Mouse (Mus musculus): ENCODE results near the gene Pdxdc1. TPM values are rescaled to one million over a fixed set of nuclear protein-coding genes. Genes with fewer than 3 reads are reported as not detected.
"Not testable (repeated sequence)": the region's sequence is repeated elsewhere in the genome, so short reads cannot be mapped to it uniquely, and the experiment has no call there.

Pdxdc1 gene
- polyA plus RNA-seq, 1 experiment from 2014 or later = 66.1 TPM

- Histone ChIP-seq H3K27ac (ENCODE audit: low read depth, low read length) (peak within 1 kb of the TSS; percentile 96), H3K4me2 (ENCODE audit: low read depth, low read length) (peak within 1 kb of the TSS; percentile 84), H3K27me3 (ENCODE audit: control insufficient read depth, insufficient read depth, low read length) (no peaks in the 10 kb centered on the region), H3K36me3 (ENCODE audit: control insufficient read depth, insufficient read depth, low read length) (peaks cover 5% of the 10 kb centered on the region), H3K9ac (replicated peaks; ENCODE audit: low read depth, low read length) (peak within 1 kb of the TSS; percentile 82), H3K4me3 (ENCODE audit: low read depth, low read length) (peak within 1 kb of the TSS; percentile 84), H3K9me3 (ENCODE audit: control insufficient read depth, low read length) (no peaks in the 10 kb centered on the region), H3K4me1 (ENCODE audit: control insufficient read depth, insufficient read depth, low read length) (peaks cover 11% of the 10 kb centered on the region)
- peak; percentile 96 for ATAC-seq (ENCODE audit: low read depth)
- under 1% methylated on average over 56 of the region's 58 CpGs for WGBS
These were observed 84.2 kb downstream of the Pdxdc1 start, which contains the start of gene Ntan1 for GRCm38 (mm10) chr16:13818560-13819393. TSS of gene Ntan1 (plus strand) at chr16:13818845.

- H3K9ac ChIP-seq (replicated peaks; ENCODE audit: low read depth, low read length) = no peak overlapping the region
- no peak overlapping the region for H3K4me3 ChIP-seq (ENCODE audit: low read depth, low read length)
- H3K36me3 ChIP-seq (ENCODE audit: control insufficient read depth, insufficient read depth, low read length) = peaks cover 56% of the 10 kb centered on the region
- 99% methylated on average over 3 of the region's 3 CpGs for WGBS
- no peak overlapping the region for H3K4me2 ChIP-seq (ENCODE audit: low read depth, low read length)
- H3K9me3 ChIP-seq (ENCODE audit: control insufficient read depth, low read length) = no peaks in the 10 kb centered on the region
- ATAC-seq (ENCODE audit: low read depth) = no peak
- no peaks in the 10 kb centered on the region for H3K4me1 ChIP-seq (ENCODE audit: control insufficient read depth, insufficient read depth, low read length)
- no peaks in the 10 kb centered on the region for H3K27me3 ChIP-seq (ENCODE audit: control insufficient read depth, insufficient read depth, low read length)
- H3K27ac ChIP-seq (ENCODE audit: low read depth, low read length) = no peak overlapping the region
These were observed 89.7 kb downstream of the Pdxdc1 start for GRCm38 (mm10) chr16:13813200-13813599.

- H3K9me3 ChIP-seq (ENCODE audit: control insufficient read depth, low read length) = no peaks in the 10 kb centered on the region
- no peak for ATAC-seq (ENCODE audit: low read depth)
- H3K27ac ChIP-seq (ENCODE audit: low read depth, low read length) = no peak overlapping the region
- H3K9ac ChIP-seq (replicated peaks; ENCODE audit: low read depth, low read length) = no peak overlapping the region
- peaks cover 63% of the 10 kb centered on the region for H3K36me3 ChIP-seq (ENCODE audit: control insufficient read depth, insufficient read depth, low read length)
- no peak overlapping the region for H3K4me2 ChIP-seq (ENCODE audit: low read depth, low read length)
- WGBS = 89% methylated on average over 6 of the region's 6 CpGs
- no peaks in the 10 kb centered on the region for H3K27me3 ChIP-seq (ENCODE audit: control insufficient read depth, insufficient read depth, low read length)
- no peaks in the 10 kb centered on the region for H3K4me1 ChIP-seq (ENCODE audit: control insufficient read depth, insufficient read depth, low read length)
- no peak overlapping the region for H3K4me3 ChIP-seq (ENCODE audit: low read depth, low read length)
These were observed 90.8 kb downstream of the Pdxdc1 start for GRCm38 (mm10) chr16:13812152-13812551.

- H3K27me3 ChIP-seq (ENCODE audit: control insufficient read depth, insufficient read depth, low read length) = no peaks in the 10 kb centered on the region
- H3K27ac ChIP-seq (ENCODE audit: low read depth, low read length) = no peak overlapping the region
- no peak for ATAC-seq (ENCODE audit: low read depth)
- H3K9me3 ChIP-seq (ENCODE audit: control insufficient read depth, low read length) = no peaks in the 10 kb centered on the region
- no peak overlapping the region for H3K9ac ChIP-seq (replicated peaks; ENCODE audit: low read depth, low read length)
- H3K4me3 ChIP-seq (ENCODE audit: low read depth, low read length) = no peak overlapping the region
- no peak overlapping the region for H3K4me2 ChIP-seq (ENCODE audit: low read depth, low read length)
- over 99% methylated on average over 7 of the region's 7 CpGs for WGBS
- H3K36me3 ChIP-seq (ENCODE audit: control insufficient read depth, insufficient read depth, low read length) = peaks cover 74% of the 10 kb centered on the region
- no peaks in the 10 kb centered on the region for H3K4me1 ChIP-seq (ENCODE audit: control insufficient read depth, insufficient read depth, low read length)
These were observed 94.5 kb downstream of the Pdxdc1 start for GRCm38 (mm10) chr16:13808410-13808809.

- Histone ChIP-seq H3K9ac (replicated peaks; ENCODE audit: low read depth, low read length) (no peak overlapping the region), H3K4me2 (ENCODE audit: low read depth, low read length) (no peak overlapping the region), H3K9me3 (ENCODE audit: control insufficient read depth, low read length) (no peaks in the 10 kb centered on the region), H3K4me1 (ENCODE audit: control insufficient read depth, insufficient read depth, low read length) (no peaks in the 10 kb centered on the region), H3K27ac (ENCODE audit: low read depth, low read length) (no peak overlapping the region), H3K4me3 (ENCODE audit: low read depth, low read length) (no peak overlapping the region), H3K36me3 (ENCODE audit: control insufficient read depth, insufficient read depth, low read length) (peaks cover 71% of the 10 kb centered on the region), H3K27me3 (ENCODE audit: control insufficient read depth, insufficient read depth, low read length) (no peaks in the 10 kb centered on the region)
- ATAC-seq (ENCODE audit: low read depth) = no peak
- 96% methylated on average over 4 of the region's 4 CpGs for WGBS
These were observed 95.3 kb downstream of the Pdxdc1 start for GRCm38 (mm10) chr16:13807616-13808015.

- Histone ChIP-seq H3K4me3 (ENCODE audit: low read depth, low read length) (no peak overlapping the region), H3K9me3 (ENCODE audit: control insufficient read depth, low read length) (no peaks in the 10 kb centered on the region), H3K36me3 (ENCODE audit: control insufficient read depth, insufficient read depth, low read length) (peaks cover 66% of the 10 kb centered on the region), H3K9ac (replicated peaks; ENCODE audit: low read depth, low read length) (no peak overlapping the region), H3K27ac (ENCODE audit: low read depth, low read length) (no peak overlapping the region), H3K4me1 (ENCODE audit: control insufficient read depth, insufficient read depth, low read length) (no peaks in the 10 kb centered on the region), H3K4me2 (ENCODE audit: low read depth, low read length) (no peak overlapping the region), H3K27me3 (ENCODE audit: control insufficient read depth, insufficient read depth, low read length) (no peaks in the 10 kb centered on the region)
- ATAC-seq (ENCODE audit: low read depth) = no peak
- 90% methylated on average over 5 of the region's 5 CpGs for WGBS
These were observed 98.3 kb downstream of the Pdxdc1 start for GRCm38 (mm10) chr16:13804666-13805065.

GRCm38 (mm10) chr16:13801231-13801630 is 101.7 kb downstream of the Pdxdc1 start:
- Histone ChIP-seq H3K36me3 (ENCODE audit: control insufficient read depth, insufficient read depth, low read length) (peaks cover 61% of the 10 kb centered on the region), H3K4me1 (ENCODE audit: control insufficient read depth, insufficient read depth, low read length) (no peaks in the 10 kb centered on the region), H3K27ac (ENCODE audit: low read depth, low read length) (no peak overlapping the region), H3K27me3 (ENCODE audit: control insufficient read depth, insufficient read depth, low read length) (no peaks in the 10 kb centered on the region), H3K9ac (replicated peaks; ENCODE audit: low read depth, low read length) (no peak overlapping the region), H3K4me3 (ENCODE audit: low read depth, low read length) (no peak overlapping the region), H3K4me2 (ENCODE audit: low read depth, low read length) (no peak overlapping the region), H3K9me3 (ENCODE audit: control insufficient read depth, low read length) (no peaks in the 10 kb centered on the region)
- ATAC-seq (ENCODE audit: low read depth) = no peak
- over 99% methylated on average over 4 of the region's 4 CpGs for WGBS

GRCm38 (mm10) chr16:13796746-13797175 is 106.2 kb downstream of the Pdxdc1 start:
- Histone ChIP-seq H3K4me1 (ENCODE audit: control insufficient read depth, insufficient read depth, low read length) (no peaks in the 10 kb centered on the region), H3K4me2 (ENCODE audit: low read depth, low read length) (no peak overlapping the region), H3K9ac (replicated peaks; ENCODE audit: low read depth, low read length) (no peak overlapping the region), H3K36me3 (ENCODE audit: control insufficient read depth, insufficient read depth, low read length) (peaks cover 77% of the 10 kb centered on the region), H3K4me3 (ENCODE audit: low read depth, low read length) (no peak overlapping the region), H3K9me3 (ENCODE audit: control insufficient read depth, low read length) (no peaks in the 10 kb centered on the region), H3K27me3 (ENCODE audit: control insufficient read depth, insufficient read depth, low read length) (no peaks in the 10 kb centered on the region), H3K27ac (ENCODE audit: low read depth, low read length) (no peak overlapping the region)
- ATAC-seq (ENCODE audit: low read depth) = no peak
- 93% methylated on average over 5 of the region's 5 CpGs for WGBS

GRCm38 (mm10) chr16:13793441-13793840 is 109.5 kb downstream of the Pdxdc1 start:
- 93% methylated on average over 2 of the region's 2 CpGs for WGBS
- H3K4me3 ChIP-seq (ENCODE audit: low read depth, low read length); H3K4me2 ChIP-seq (ENCODE audit: low read depth, low read length); H3K27ac ChIP-seq (ENCODE audit: low read depth, low read length); H3K9ac ChIP-seq (replicated peaks; ENCODE audit: low read depth, low read length); H3K27me3 ChIP-seq (ENCODE audit: control insufficient read depth, insufficient read depth, low read length); H3K9me3 ChIP-seq (ENCODE audit: control insufficient read depth, low read length); H3K4me1 ChIP-seq (ENCODE audit: control insufficient read depth, insufficient read depth, low read length); ATAC-seq (ENCODE audit: low read depth): not testable (repeated sequence)
- H3K36me3 ChIP-seq (ENCODE audit: control insufficient read depth, insufficient read depth, low read length) = peaks cover 76% of the 10 kb centered on the region

Data from neural tube, embryonic 14.5 days (tissue).